Mouse (Mus musculus) limb, embryonic 10.5 days (tissue): Measurements from ENCODE around the gene 4932429P05Rik. TPM values are rescaled to one million over a fixed set of nuclear protein-coding genes. Genes with fewer than 3 reads are reported as not detected.

Experiments used
- DNase-seq: peaks from one replicate; pipeline ENCODE4 v3.0.0-alpha.2; 2017; ENCODE audit warnings: low spot score
- H3K27ac ChIP-seq: fragments of 300-500 bp; sonication (generic); 2 replicates; pipeline ENCODE4 v1.5.1; 2016; ENCODE audit warnings: mild to moderate bottlenecking
- H3K27me3 ChIP-seq: fragments of 300-500 bp; sonication (generic); 2 replicates; pipeline ENCODE4 v1.6.1; 2016; ENCODE audit warnings: low read depth, mild to moderate bottlenecking; ENCODE audit not compliant: poor library complexity, severe bottlenecking
- H3K36me3 ChIP-seq: fragments of 300-500 bp; sonication (generic); 2 replicates; pipeline ENCODE4 v1.6.1; 2016; ENCODE audit warnings: mild to moderate bottlenecking, moderate library complexity
- H3K4me1 ChIP-seq: fragments of 300-500 bp; sonication (generic); 2 replicates; pipeline ENCODE4 v1.6.1; 2016
- H3K4me3 ChIP-seq: fragments of 300-500 bp; sonication (generic); 2 replicates; pipeline ENCODE4 v1.5.1; 2016; ENCODE audit warnings: mild to moderate bottlenecking, moderate library complexity
- H3K9me3 ChIP-seq: fragments of 300-500 bp; sonication (generic); replicated peaks from 2 replicates; pipeline ENCODE4 v1.6.1; 2016; ENCODE audit warnings: mild to moderate bottlenecking
- polyA plus RNA-seq: library from polyadenylated mRNA; unstranded; fragments of >200 nt; fragmentation: Nextera tagmentation; extraction: Ambion mirVana; gene quantifications from 2 replicates; pipeline ENCODE4 v1.2.1, GENCODE M21; 2016

Gene 4932429P05Rik
- not detected in 2 replicates for polyA plus RNA-seq

DNA sequence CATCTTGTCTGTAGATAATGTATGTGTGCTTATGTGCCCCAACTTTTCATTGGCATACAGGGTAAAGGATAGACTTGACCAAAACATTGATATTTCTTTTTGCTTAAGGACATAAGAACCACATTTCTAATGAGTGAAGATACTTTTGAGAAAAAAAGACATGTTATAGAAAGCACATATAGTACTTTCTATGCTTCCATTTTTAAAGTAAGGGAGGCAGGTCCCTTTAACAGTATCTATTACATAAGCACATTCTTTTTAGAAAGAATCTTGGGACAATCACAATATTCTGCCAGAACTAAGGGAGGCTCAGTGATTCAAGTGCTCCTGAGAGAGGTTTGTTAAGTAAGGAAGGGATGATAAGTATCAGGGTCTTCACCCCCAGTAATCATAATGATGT lies at the start of gene 4932429P05Rik:
Gene 4932429P05Rik, plus strand, starts transcription at position 301 of the 400 bp plus-strand sequence.
- H3K27me3 ChIP-seq, result no peaks in the 10 kb centered on the region
- DNase-seq, result no peak
- no peak within 1 kb of the TSS for H3K27ac ChIP-seq
- no peaks in the 10 kb centered on the region for H3K36me3 ChIP-seq
- H3K9me3 ChIP-seq, result no peaks in the 10 kb centered on the region
- no peak within 1 kb of the TSS for H3K4me3 ChIP-seq
- H3K4me1 ChIP-seq, result no peaks in the 10 kb centered on the region

Other genes with a start within 250 kb of the 4932429P05Rik start
- gene 4930415L06Rik, start 180.6 kb downstream of the 4932429P05Rik start, polyA plus RNA-seq, result not detected in 2 replicates